Mouse (Mus musculus): ENCODE data around the gene Gm26920. TPM values are rescaled to one million over a fixed set of nuclear protein-coding genes. Genes with fewer than 3 reads are reported as not detected.

The Gm26920 gene
- total RNA-seq, 2 experiments from 2014 or later = not detected

GRCm38 (mm10) chr7:30060341-30060740 lies 29.9 kb downstream of the Gm26920 start:
- DNase-seq (ENCODE audit: low spot score in 2 of 2) = no peak

- no peak for DNase-seq (ENCODE audit: low spot score in 2 of 2)
Measured at GRCm38 (mm10) chr7:30053591-30053990, 36.6 kb downstream of the Gm26920 start.

- peak; percentile 62 for DNase-seq (ENCODE audit: low spot score in 2 of 2)
Measured at GRCm38 (mm10) chr7:30050882-30051548, 39.2 kb downstream of the Gm26920 start, which contains the start of gene Zfp14. Gene Zfp14, minus strand, starts transcription at chr7:30051380.

GRCm38 (mm10) chr7:30048126-30048525 lies 42.1 kb downstream of the Gm26920 start:
- no peak for DNase-seq (ENCODE audit: low spot score in 2 of 2)

- no peak for DNase-seq (ENCODE audit: low spot score in 2 of 2)
Measured at GRCm38 (mm10) chr7:30044354-30044753, 45.9 kb downstream of the Gm26920 start.

GRCm38 (mm10) chr7:30034331-30034730 lies 55.9 kb downstream of the Gm26920 start:
- no peak for DNase-seq (ENCODE audit: low spot score in 2 of 2)

GRCm38 (mm10) chr7:30031379-30031778 lies 58.8 kb downstream of the Gm26920 start:
- no peak for DNase-seq (ENCODE audit: low spot score in 2 of 2)

- no peak for DNase-seq (ENCODE audit: low spot score in 2 of 2)
Measured at GRCm38 (mm10) chr7:30030677-30031076, 59.5 kb downstream of the Gm26920 start.

GRCm38 (mm10) chr7:30028572-30028971 lies 61.6 kb downstream of the Gm26920 start:
- no peak for DNase-seq (ENCODE audit: low spot score in 2 of 2)

GRCm38 (mm10) chr7:30027331-30027730 lies 62.9 kb downstream of the Gm26920 start:
- no peak for DNase-seq (ENCODE audit: low spot score in 2 of 2)

GRCm38 (mm10) chr7:30025358-30025757 lies 64.9 kb downstream of the Gm26920 start:
- no peak for DNase-seq (ENCODE audit: low spot score in 2 of 2)

GRCm38 (mm10) chr7:30023800-30024199 lies 66.4 kb downstream of the Gm26920 start:
- DNase-seq (ENCODE audit: low spot score in 2 of 2) = no peak

GRCm38 (mm10) chr7:30023324-30023723 lies 66.9 kb downstream of the Gm26920 start:
- no peak for DNase-seq (ENCODE audit: low spot score in 2 of 2)

- no peak for DNase-seq (ENCODE audit: low spot score in 2 of 2)
Measured at GRCm38 (mm10) chr7:30019543-30019942, 70.7 kb downstream of the Gm26920 start.

- no peak for DNase-seq (ENCODE audit: low spot score in 2 of 2)
Measured at GRCm38 (mm10) chr7:30017226-30017625, 73.0 kb downstream of the Gm26920 start.

GRCm38 (mm10) chr7:30012956-30013363 lies 77.2 kb downstream of the Gm26920 start:
- DNase-seq (ENCODE audit: low spot score in 2 of 2) = peak in 1 of 2 experiments; percentile 24

GRCm38 (mm10) chr7:30010551-30011195 lies 79.5 kb downstream of the Gm26920 start:
- DNase-seq (ENCODE audit: low spot score in 2 of 2) = no peak

- no peak for DNase-seq (ENCODE audit: low spot score in 2 of 2)
Measured at GRCm38 (mm10) chr7:30009321-30010085, 80.7 kb downstream of the Gm26920 start.

- no peak for DNase-seq (ENCODE audit: low spot score in 2 of 2)
Measured at GRCm38 (mm10) chr7:30008020-30008690, 82.1 kb downstream of the Gm26920 start.

- no peak for DNase-seq (ENCODE audit: low spot score in 2 of 2)
Measured at GRCm38 (mm10) chr7:30007601-30008000, 82.6 kb downstream of the Gm26920 start.

All from adrenal gland, postnatal 4 days (tissue).